In genomic region chr4:53110356-53110755, GRCm38 (mm10) we compare ENCODE assay signal across 10 mouse cellular contexts. TPM values are rescaled to one million over a fixed set of nuclear protein-coding genes. Genes with fewer than 3 reads are reported as not detected.
DNase-seq lines count a peak whose midpoint lies in the region; TF ChIP-seq lines count a peak whose summit lies in the region.
"Had no signal": no experiment of that assay in that cellular context is flagged by ENCODE, and none has a peak within 500 bp of the region (broad histone marks: within the 10 kb centered on the region; RNA-seq: fewer than 3 reads in every experiment).

No protein-coding gene starts in this region.

- no peaks in the 10 kb centered on the region for H3K9me3 ChIP-seq in E14TG2a.4 (ENCODE audit: low read length)
- H3K9me3 ChIP-seq in embryonic facial prominence, embryonic 10.5 days: no peaks in the 10 kb centered on the region
- H3K9me3 ChIP-seq: heart, embryonic 10.5 days; limb, embryonic 12.5 days had no signal

- H3K36me3 ChIP-seq in E14TG2a.4 (ENCODE audit: insufficient read depth, low read length): peaks cover 22% of the 10 kb centered on the region
- H3K36me3 ChIP-seq in embryonic facial prominence, embryonic 10.5 days (replicated peaks): peaks cover 9% of the 10 kb centered on the region; the same call in 1 of the 2 replicates

- no peaks in the 10 kb centered on the region for H3K27me3 ChIP-seq in E14TG2a.4 (ENCODE audit: insufficient read depth, low read length)
- no peaks in the 10 kb centered on the region for H3K27me3 ChIP-seq in embryonic facial prominence, embryonic 10.5 days (replicated peaks; ENCODE audit: low read depth, poor library complexity, severe bottlenecking)
- H3K27me3 ChIP-seq: limb, embryonic 12.5 days had no signal

- no peak overlapping the region for H3K4me3 ChIP-seq in E14TG2a.4 (replicated peaks; ENCODE audit: low read length)
- no peak overlapping the region for H3K4me3 ChIP-seq in embryonic facial prominence, embryonic 10.5 days
- H3K4me3 ChIP-seq: heart, embryonic 10.5 days; limb, embryonic 12.5 days had no signal

- no peak overlapping the region for H3K27ac ChIP-seq in embryonic facial prominence, embryonic 10.5 days (replicated peaks)
- H3K27ac ChIP-seq: heart, embryonic 10.5 days; limb, embryonic 12.5 days had no signal

- TF ChIP-seq CTCF in E14TG2a.4 (conservative IDR thresholded peaks at IDR 0.05; ENCODE audit: low read length): peak; percentile 76

- peak; percentile 31 for DNase-seq in kidney, adult 9 months
- DNase-seq in kidney, adult 11 months: no peak
- DNase-seq in 416B (ENCODE audit: low read depth): peak; percentile 8
- DNase-seq in embryonic facial prominence, embryonic 10.5 days (ENCODE audit: low spot score): peak; percentile 19
- DNase-seq in frontal cortex, postnatal 10 days (ENCODE audit: low spot score in 2 of 2): no peak
- no peak for DNase-seq in ovary, postnatal 36 days (ENCODE audit: low spot score)
- DNase-seq in kidney, postnatal 10 days: no peak

- H3K4me1 ChIP-seq in E14TG2a.4 (replicated peaks; ENCODE audit: low read depth, low read length): no peaks in the 10 kb centered on the region; the same call in 1 of the 2 replicates
- peaks cover 12% of the 10 kb centered on the region for H3K4me1 ChIP-seq in embryonic facial prominence, embryonic 10.5 days

- WGBS in embryonic facial prominence, embryonic 10.5 days: 41% methylated on average over 5 of the region's 5 CpGs

RNA-seq across cellular contexts. Expression of gene Abca1, which starts 49.3 kb away (rescaled TPM):
- 2.9 and 3.6 TPM in 2 replicates for polyA plus RNA-seq in embryonic facial prominence, embryonic 10.5 days (2016; fragmentation: Nextera tagmentation; extraction: Ambion mirVana)

Comparison
In these comparisons a context has a peak if more than half of its experiments do, and no peak if none do; other contexts are left out.
1. DNase-seq: peak in kidney, adult 9 months (single experiment), 416B (single experiment) and embryonic facial prominence, embryonic 10.5 days (single experiment); none in kidney, adult 11 months (single experiment), frontal cortex, postnatal 10 days (0 of 2), ovary, postnatal 36 days (single experiment) and kidney, postnatal 10 days (single experiment).